Mouse (Mus musculus): ENCODE results near the gene Iqsec1. TPM values are rescaled to one million over a fixed set of nuclear protein-coding genes. Genes with fewer than 3 reads are reported as not detected.

Iqsec1 gene
- total RNA-seq, 2 experiments from 2014 or later, result 194 to 213 TPM

DNA sequence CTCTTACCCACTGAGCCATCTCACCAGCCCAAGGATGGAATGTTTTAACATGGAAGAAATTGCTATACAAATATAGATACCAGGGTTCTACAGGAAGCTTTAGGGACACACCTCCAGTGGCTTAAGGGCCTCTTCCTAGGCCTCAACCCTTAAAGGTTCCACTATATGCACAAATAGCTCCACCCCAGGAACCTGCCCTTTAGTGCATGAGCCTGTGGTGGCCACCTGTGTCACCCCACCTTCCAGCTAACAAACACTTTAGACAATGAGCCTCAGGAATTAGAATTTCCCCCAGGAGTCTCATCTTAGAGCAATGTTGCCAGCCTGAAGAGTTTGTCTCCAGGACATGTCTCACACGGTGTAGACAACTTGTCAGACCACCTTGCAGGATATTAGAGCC is 96.1 kb downstream of the Iqsec1 start:
- no peak for DNase-seq (ENCODE audit: low spot score in 2 of 2)

DNA sequence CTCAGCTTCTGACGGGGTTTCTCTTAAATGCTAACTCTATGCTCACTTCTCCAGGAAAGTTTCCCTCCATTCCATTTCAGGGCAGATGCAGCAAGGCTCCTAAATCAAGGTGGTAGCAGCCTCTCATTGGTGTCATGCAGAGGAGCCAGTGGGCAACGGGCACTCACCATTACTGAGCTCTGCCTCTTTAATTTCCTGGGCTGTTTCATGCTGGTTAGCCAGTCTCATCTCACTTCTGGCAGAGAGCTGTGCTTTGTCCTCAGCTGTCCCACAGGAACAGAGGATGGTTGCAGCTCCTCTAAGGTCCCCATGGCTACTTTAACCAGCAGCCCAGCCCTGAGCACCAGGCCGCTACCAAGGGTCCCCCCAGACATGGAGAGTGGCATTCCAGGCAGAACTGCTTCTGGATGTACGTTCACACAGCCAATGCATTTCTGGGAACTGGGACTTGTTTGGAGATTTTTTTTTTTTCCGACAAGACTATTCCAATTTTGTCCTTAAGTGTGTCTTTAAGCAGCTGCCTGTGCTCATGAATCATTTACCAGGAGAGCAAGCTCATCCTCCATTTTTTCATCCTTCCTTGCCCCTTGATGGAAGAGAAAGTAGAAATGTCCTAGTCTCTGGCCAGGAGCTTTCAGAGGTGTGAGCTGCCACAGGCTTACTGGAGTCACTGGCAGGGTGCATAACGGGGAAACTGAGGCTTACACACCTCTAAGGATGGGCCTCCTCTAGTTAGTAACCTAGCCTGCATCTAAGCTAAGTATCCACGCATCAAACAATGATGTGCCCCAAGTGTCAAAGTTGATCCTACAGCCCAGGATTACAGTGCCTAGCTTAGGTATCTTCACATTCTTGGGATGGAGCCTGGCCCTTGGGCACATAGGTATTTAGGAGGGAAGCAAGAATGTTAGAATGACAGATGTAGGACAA is 98.9 kb downstream of the Iqsec1 start:
- DNase-seq (ENCODE audit: low spot score in 2 of 2), result no peak

DNA sequence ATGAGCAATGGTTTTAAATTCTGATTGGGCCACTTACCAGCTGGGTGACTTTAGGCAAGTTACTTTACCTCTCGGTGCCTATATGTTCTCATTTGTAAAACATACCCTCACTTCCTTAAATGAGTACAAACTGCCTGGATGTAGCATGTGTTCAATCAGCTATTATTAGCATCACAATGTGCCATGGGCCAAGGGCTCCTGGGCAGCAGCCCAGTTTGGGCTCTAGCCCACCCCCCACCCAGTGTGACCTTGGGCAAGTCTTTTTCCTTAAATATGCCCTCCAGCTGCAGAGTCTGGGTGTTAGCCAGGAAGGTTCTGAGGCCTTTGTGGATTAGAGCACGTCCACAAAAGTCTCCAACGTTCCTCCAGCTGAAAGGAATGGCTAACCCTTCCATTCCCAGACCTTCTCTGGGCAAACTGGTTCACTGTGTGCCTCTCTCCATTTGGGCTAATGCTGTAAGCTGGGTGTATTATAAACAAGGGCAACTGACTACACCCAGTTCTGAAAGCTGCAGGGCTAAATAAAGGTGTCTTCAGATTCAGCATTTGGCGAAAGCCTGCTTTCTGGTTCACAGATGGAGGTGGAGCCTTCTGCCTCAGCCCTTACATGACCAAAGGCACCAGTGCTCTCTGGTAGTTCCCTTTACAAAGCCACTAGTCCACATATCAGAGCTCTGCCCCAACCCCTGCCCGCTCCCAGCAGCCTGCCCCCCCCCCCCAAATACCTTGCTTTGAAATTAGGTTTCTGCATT is 101.3 kb downstream of the Iqsec1 start:
- DNase-seq (ENCODE audit: low spot score in 2 of 2), result no peak

DNA sequence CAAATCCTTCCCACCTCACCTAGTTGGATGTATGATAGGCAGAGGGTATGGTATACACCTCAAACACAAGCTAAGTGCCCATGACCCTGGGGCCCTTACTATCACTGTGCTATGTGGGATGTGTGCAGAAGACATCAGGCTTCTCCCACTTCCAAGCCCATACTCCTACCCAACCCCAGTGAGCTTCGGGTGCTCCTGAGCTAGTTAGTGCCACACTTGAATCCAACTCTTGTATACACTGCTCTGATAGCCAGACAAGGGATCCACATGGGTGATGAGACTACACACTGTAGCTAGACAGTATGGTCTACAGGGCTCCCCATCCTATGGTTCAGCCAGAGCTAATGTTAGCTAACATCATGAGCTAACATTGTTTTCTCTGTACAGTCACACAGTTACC is 102.9 kb downstream of the Iqsec1 start:
- no peak for DNase-seq (ENCODE audit: low spot score in 2 of 2)

DNA sequence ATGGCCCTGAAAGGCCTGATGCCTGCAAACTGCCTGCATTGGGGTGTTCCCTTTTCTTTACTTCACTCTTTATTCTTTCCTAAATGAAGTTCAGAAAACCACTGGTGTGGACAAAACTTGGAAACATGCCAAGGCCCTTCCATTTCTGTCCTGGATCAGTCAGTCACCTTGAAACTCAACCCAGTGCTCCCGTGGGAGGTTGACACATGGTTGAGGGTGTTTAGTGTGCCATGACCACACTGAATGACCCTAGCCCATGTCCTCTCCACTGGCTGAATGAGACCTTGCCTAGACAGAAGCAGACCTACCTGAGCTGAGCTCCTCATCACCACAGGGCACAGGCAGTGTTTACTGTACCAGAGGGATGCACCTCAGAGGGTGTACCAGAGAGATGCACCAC is 103.9 kb downstream of the Iqsec1 start:
- no peak for DNase-seq (ENCODE audit: low spot score in 2 of 2)

DNA sequence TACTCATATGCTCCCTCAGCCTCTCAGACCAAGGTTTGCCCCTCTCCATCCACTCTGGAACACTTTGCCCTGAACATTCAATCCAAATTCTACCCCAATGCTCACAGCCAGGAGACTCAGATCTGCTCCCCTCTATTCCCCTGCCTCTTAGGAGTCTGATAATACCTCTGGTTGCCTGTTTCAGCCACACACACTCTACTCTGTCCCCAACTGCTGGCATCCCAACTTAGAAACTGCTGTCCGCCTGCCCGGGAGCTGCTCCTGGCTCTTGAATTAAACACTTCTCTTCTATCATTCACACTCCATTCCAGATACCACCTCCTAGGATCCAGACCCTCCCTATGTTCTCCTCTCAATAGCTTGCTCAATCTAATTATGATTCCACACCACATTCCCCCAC is 107.5 kb downstream of the Iqsec1 start:
- DNase-seq (ENCODE audit: low spot score in 2 of 2), result no peak

DNA sequence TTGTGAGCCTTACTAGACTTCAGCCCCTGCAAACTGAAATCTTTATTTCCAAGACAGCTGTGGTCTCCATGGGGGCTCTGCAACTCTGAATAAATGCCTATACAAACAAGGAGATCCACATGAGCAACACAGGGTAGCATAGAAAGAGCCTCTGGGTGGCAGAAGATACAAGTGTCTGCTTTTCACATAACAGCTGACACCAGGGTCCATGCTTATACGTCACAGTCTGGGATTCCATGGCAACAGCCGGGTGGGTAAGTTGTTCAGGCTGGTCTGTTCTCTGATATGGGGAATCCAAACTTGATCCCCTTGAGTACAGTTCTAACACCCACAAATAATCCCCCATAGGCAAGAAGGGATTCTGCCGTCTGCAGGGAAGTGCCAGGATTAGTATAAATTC is 108.1 kb downstream of the Iqsec1 start:
- peak in 1 of 2 experiments; percentile 36 for DNase-seq (ENCODE audit: low spot score in 2 of 2)

DNA sequence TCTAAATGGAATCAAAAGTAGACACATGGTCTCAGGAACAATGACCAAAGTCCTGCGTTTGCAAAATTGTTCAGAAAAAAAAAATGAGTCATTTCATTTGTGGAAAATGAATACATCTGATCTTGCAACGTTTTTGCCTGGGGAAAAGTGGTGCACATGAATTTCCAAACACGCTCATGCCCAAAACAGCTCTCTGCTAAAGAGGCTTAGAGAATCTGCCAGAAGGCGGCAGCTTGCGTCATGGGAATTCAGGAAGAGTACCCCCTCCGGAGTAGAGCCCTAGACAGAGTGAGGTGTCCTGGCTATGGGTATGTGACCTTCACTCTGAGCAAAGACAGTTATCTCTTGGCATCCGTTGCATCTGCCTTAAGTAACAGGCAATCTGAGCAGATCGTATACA is 116.9 kb downstream of the Iqsec1 start:
- no peak for DNase-seq (ENCODE audit: low spot score in 2 of 2)

DNA sequence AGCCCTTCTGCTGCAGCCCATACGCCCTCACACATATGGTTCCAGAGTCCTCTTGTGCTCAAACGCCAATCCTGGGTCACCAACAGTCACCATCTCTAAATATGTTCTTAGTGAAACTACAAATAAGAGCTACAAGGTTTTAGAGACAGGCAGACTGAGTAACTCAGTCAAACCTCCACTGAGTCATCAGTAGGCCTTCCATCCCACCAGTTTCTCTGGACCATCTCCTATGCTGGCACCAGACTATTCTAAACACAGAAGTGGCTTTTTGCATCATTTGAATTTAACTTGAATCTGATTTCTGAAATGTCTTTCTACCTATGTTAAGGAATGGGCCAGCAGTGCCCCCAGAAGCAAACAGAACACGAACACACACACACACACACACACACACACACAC is 120.5 kb downstream of the Iqsec1 start:
- no peak for DNase-seq (ENCODE audit: low spot score in 2 of 2)

DNA sequence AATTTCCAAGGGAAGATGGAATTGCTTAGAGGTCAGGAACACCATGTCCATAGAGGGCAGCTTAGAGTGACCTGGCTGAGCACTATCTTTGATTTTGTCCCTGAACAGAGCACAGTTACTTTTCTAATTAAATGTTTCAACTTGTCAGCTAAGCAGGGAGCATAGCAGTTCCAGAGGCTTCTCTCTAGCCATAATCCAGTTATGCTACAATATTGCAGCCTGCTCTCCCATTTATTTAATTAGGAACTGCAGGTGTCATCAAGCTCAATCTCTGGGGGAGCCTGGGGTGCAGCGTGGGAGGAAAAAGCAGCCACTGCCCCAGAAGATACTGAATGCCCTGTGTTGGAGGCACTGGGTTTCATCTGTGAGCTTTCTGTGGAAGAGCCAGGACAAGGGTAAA is 127.1 kb downstream of the Iqsec1 start:
- no peak for DNase-seq (ENCODE audit: low spot score in 2 of 2)

DNA sequence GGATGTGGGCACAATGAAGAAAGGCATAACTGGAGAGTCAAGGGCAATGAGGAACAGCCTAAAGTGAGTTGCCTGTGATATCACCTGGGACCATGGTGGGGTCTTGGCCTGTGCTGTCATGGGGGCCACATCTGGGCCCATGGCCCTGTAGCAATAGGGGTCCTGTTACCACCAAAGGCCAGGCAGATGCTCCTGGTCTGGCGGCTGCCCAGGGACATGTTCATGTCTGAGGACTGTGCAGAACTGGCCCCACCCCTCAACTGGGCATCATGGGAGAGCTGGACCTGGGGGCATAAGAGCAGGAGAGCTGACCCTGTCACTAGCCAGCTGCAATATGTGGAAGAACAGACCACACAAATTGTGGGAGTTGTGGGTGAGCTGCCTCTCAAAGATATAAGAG is 130.6 kb downstream of the Iqsec1 start:
- no peak for DNase-seq (ENCODE audit: low spot score in 2 of 2)

DNA sequence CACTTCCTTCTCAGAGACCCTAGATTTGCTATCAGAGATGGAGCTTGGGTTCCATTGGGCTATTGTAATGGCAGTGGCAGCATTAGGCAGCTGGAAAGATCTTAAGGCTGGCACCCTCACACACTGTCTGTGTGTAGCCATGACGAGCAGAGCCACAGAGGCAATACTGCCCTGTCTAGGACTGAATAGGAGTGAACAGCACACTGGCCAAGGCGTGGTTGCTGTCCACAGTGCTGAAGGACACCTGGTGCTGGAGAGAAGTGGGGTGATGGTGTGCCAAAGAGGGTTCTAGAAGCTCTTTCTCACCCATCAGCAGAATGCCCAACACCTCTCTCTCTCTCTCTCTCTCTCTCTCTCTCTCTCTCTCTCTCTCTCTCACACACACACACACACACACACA is 136.1 kb downstream of the Iqsec1 start:
- DNase-seq (ENCODE audit: low spot score in 2 of 2), result no peak

DNA sequence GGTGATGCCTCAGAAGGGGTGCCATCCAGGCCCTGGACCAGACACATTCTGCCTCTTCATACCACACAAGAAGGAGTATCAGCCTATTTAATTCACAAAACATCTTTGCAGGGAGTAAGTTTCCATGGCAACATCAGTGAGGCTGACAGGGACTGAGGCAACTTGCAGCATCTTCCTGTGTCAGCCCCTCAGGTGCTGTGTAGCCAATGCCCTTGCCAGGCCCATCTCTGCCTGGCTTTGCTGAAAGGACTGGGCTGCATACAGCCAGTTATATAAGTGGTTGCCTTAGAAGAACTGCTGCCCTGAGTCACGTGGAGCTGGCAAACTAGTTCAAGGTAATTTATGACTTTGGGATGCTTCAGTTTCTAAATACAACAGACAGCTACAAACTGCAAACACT is 140.4 kb downstream of the Iqsec1 start:
- DNase-seq (ENCODE audit: low spot score in 2 of 2), result no peak

DNA sequence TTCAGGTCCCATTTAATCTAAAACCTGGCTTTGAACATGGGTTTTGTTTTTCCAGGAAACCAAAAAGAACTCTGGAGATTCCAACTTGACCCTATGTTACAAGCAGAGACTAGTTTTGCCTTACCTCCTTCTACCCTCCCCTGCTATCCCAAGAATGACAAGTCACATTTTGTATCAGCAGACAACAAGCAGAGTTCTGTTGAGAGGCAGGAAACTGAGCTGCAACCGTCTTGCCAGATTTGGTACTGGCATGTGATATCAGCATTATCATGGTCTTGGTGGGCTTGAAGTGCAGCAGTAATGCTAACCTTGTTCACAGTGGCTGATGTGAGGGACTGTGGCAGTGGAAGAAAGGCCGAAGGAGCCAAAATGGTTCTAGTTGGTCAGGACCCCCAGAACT is 141.0 kb downstream of the Iqsec1 start:
- no peak for DNase-seq (ENCODE audit: low spot score in 2 of 2)

DNA sequence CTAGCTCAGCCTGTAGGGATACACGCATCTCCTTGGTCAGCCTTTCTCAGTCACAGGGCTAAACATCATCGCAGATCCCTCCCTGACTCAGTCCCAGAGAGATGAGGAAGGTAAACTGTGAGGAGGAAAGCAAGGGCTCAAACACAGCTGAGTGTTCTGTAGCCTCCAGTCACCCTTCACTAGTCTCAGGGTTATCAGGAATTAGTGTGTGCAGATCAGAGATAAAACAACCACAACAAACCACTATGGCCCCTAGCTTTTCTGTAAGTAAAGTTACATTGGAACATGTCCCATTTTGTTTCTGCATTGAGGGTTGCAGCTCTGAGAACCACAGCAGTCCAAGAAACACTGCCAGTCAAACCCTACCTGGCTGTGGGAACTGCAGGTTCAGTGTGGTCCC is 148.5 kb downstream of the Iqsec1 start:
- DNase-seq (ENCODE audit: low spot score in 2 of 2), result no peak

DNA sequence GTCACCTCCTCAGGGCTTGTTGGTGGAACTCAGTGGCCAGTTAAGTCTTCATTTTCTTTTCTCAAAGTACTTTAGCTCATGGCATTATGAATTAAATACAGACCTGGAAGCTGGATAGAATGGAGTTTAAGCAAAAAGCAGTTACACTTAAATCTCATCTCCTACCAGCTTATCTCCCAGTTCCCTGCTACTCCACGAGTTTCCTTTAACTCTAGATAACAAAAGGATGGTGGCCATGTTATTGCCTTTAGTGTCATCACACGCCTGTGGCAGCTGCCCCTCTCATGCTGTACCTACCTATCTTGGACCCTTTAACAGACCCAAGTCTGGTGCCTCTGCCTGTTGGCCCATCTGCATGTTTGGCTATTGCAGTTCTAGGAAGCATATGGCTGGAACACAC is 151.7 kb downstream of the Iqsec1 start:
- no peak for DNase-seq (ENCODE audit: low spot score in 2 of 2)

DNA sequence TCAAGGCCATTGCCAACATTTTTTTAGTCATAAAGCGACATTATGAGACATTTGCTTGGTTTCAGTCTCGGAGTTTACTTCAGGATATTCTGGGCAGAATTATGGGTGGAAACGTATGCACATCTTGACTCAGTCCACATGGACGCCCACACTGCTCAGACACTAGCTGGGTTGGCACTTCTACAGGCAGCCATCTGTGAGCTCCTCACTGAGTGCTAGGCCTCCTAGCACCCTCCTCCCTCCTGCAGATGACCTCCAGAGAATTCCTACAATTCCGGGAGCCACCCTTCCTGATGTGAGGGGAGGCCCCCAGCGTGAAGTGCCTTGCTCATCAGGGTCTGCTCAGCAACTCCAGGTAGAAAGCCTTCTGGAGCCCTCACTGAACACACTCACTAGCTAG is 158.9 kb downstream of the Iqsec1 start:
- DNase-seq (ENCODE audit: low spot score in 2 of 2), result no peak

DNA sequence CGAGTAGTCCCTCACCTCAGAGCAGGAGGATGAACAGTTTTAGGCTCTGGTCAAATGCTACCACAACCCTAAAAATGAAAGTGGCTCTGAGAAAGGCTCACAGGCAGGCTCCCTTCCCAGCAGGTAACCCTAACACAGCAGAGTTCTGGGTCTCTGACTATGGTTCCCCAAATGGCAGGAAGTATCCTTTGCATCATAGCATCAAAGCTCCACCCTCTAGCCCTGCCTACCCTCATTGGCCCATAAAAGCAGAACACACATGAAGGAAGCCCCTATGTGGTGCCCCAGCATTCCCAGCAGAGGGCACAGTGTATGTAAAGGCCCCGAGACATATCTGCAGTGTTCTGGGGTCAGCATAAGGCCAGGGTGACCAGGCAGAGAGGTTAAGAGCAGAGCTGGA is 163.4 kb downstream of the Iqsec1 start:
- no peak for DNase-seq (ENCODE audit: low spot score in 2 of 2)

DNA sequence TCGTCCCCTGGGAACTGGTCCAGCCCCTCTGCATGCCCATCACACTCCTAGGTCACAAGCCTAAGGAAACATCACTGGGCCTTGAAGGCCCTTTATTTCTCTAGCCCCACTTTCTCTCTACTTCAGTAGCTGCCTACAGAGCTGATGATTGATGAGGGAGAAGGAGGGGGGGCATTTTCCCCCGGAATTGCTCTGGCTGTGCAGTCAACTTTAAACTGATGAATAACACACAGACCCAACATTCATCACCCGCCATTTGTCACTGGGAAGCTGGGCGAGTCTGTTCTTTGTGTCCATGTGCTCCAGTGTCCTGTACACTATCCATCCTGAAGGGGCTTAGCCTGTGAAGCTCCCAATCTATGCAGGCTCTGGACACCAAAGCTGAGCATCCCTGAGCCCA is 165.2 kb downstream of the Iqsec1 start:
- DNase-seq (ENCODE audit: low spot score in 2 of 2), result no peak

DNA sequence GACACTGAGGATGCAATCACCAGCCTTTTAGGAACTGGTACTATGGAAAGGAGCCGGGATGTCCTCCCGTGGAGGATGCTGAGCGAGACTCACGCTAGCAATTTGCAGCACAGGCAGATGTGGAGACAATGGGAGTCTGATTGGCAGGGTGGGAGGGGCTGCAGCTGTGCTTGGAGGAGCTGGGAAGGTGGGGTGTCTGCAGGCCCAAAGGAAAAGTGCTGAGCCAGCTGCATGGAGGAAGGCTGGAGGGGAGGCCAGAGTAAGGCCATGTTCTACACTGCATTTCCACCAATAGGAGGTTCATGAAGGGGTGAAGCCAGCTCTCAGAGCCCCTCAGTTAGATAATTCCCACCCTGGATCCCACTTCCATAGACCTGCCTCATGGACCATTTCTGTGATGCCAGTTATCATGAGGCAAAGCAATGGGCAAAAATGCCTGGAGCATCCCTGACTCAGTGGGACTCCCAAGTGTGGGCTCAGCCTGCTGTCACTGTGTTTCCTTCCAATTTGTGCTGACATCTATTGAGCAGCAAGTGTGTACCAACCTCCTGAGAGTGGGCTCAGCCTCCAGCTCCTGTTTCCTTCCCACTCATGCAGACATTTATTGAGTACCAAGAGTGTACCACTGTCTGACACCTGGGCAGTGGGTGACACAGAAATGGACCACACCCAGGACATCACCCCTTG is 166.4 kb downstream of the Iqsec1 start:
- DNase-seq (ENCODE audit: low spot score in 2 of 2), result no peak

DNA sequence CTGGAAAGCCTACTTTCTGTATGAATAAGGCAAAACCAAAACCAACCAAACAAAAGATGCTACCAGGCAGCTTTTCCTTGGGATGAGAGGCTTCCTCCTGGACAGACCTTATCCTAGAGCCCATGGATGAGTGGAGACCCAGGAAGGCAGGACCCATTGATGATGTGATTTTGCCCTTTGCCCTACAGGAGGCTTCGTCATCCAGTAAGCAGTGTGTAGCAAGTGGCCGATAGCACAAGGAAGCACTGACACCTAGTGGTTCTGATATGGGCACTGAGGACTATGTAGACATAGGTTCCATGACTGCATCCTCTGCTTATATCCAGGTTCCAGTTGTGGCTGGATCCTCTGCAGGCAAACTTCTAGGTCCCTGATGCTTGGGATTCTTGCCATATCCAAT is 168.6 kb downstream of the Iqsec1 start:
- no peak for DNase-seq (ENCODE audit: low spot score in 2 of 2)

DNA sequence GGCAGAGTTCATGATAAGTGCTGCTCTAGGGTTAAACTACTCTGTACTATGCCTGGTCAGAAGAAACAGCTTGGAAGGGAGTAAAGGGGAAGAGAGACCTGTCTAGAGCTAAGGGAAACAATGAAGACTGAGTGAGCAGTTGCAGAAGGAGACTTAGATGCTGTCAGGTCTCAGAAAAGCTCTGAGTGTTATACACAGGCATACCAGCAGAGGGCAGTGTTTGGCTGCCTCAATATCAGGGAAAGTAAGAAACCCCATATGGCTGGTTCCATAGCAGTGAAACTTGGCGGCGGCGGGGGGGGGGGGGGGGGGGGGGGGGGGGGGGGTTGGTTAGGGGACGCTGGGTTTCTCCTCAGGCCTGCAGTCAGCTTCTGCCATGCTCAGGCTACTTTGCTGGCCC is 169.5 kb downstream of the Iqsec1 start:
- peak; percentile 82 to 83 for DNase-seq (ENCODE audit: low spot score in 2 of 2)

Measured in layer of hippocampus, postnatal 10 days (tissue).